Mouse (Mus musculus): Measurements from ENCODE around the gene Gdap1l1.

DNA sequence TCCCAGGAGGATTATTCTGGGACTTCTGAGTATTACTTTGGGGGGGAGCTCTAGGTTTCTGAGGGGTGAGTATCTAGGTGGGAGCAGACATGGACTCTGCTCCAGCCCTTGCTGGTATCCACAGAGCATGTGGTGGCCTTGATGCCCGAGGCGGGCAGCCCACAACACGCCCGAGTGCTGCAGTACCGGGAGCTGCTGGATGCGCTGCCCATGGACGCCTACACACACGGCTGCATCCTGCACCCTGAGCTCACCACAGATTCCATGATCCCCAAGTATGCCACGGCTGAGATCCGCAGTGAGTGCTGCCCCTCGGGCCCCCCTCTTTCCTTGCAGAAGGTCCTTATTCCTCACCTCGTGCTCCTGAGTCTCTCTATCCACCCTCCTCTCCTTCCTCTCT is 9.1 kb downstream of the Gdap1l1 start:
- no peak for TF ChIP-seq CTCF (IDR thresholded peaks at IDR 0.05; ENCODE audit: borderline replicate concordance, control insufficient read depth, extremely low read depth, insufficient read depth, low read length, poor library complexity)
- TF ChIP-seq POLR2A (IDR thresholded peaks at IDR 0.05; ENCODE audit: control insufficient read depth, extremely low read depth, insufficient read depth, low read length, poor library complexity): no peak

Data from thymus, adult 2 months (tissue).